Mouse (Mus musculus): Measurements from ENCODE around the gene Lmntd1.

DNA sequence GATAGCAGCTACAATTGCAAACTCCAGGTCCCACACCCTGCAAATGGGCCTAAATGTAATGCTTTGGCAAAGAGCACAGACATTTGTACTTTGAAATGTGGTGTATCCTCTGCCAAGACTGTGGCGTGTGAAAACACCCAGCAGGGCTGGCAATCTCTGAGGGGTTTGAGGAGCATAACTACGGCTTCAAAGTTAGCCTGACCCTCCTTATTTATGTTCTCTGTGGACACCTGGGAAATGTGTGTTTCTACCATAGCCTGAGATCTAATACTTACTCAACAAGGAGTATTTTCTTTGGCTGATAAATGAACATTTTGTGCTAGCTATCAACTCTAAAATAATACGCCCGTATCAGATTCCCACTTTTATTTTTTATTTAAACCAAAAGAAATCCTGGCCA is 168.7 kb downstream of the Lmntd1 start:
- TF ChIP-seq CTCF (IDR thresholded peaks at IDR 0.05; ENCODE audit: low read depth, low read length) = no peak
- no peak for TF ChIP-seq POLR2A (IDR thresholded peaks at IDR 0.05; ENCODE audit: borderline replicate concordance, low read depth, low read length)
